In the genomic region with DNA sequence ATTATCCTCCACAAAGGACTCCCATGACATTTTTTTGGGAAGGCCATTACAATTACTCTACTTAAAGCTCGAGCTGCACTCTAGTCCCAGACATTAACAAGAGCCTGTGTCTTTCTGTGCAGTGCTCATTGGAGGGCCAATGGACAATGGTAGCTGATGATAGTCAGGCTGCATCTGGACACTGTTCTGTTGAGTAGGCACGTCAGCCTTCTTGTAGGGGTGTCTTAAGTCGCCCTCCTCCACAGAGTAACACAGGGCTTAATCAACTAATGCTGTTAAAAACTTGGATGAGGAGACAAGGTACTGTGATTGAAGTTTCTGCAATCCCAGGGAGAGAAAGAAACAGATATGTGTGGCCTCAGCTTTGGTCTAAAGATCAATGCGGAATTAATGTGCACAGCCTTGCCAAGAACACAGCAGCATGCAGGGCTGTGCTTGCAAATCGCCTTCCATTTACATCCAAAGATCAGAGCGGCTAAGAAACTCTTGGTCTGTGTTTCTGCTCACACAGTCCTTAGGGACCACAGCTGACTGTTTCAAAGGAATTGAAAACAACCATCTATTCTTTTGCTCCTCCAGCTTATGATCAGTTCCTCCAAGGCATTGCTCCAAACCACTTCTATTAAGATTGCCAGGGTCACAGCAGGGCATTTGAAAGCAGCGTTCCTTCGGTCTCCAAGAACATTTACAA, we compare ENCODE assay signal across 11 mouse cellular contexts.
DNase-seq lines count a peak whose midpoint lies in the region; ATAC-seq lines count a peak whose summit lies in the region.
"Had no signal": no experiment of that assay in that cellular context is flagged by ENCODE, and none has a peak within 500 bp of the region (broad histone marks: within the 10 kb centered on the region; RNA-seq: fewer than 3 reads in every experiment).

No protein-coding gene starts in this region.

- no peaks in the 10 kb centered on the region for H3K9me3 ChIP-seq in heart, embryonic 10.5 days
- H3K9me3 ChIP-seq in heart, embryonic 11.5 days (replicated peaks; ENCODE audit: control insufficient read depth, low read length): no peaks in the 10 kb centered on the region
- no peaks in the 10 kb centered on the region for H3K9me3 ChIP-seq in limb, embryonic 15.5 days
- H3K9me3 ChIP-seq: liver, embryonic 15.5 days; megakaryocyte, embryonic 14.5 days had no signal

- H3K27ac ChIP-seq in heart, embryonic 10.5 days: peak overlapping the region; percentile 25; the same call in 1 of the 2 replicates
- no peak overlapping the region for H3K27ac ChIP-seq in heart, embryonic 11.5 days (ENCODE audit: low read depth, low read length)
- peak overlapping the region; percentile 30; the same call in 1 of the 2 replicates for H3K27ac ChIP-seq in limb, embryonic 15.5 days
- H3K27ac ChIP-seq: kidney, postnatal 0 days; liver, embryonic 15.5 days had no signal

- no peak overlapping the region for H3K4me3 ChIP-seq in heart, embryonic 10.5 days
- H3K4me3 ChIP-seq in heart, embryonic 11.5 days (ENCODE audit: low read depth, low read length): no peak overlapping the region
- no peak overlapping the region for H3K4me3 ChIP-seq in limb, embryonic 15.5 days
- H3K4me3 ChIP-seq: liver, embryonic 15.5 days; megakaryocyte, embryonic 14.5 days had no signal

- H3K4me2 ChIP-seq in heart, embryonic 11.5 days: no peak overlapping the region
- no peak overlapping the region for H3K4me2 ChIP-seq in limb, embryonic 15.5 days
- H3K4me2 ChIP-seq: liver, embryonic 15.5 days had no signal

- H3K36me3 ChIP-seq in heart, embryonic 10.5 days: no peaks in the 10 kb centered on the region
- H3K36me3 ChIP-seq in heart, embryonic 11.5 days (ENCODE audit: control insufficient read depth, insufficient read depth, low read length): no peaks in the 10 kb centered on the region
- no peaks in the 10 kb centered on the region for H3K36me3 ChIP-seq in limb, embryonic 15.5 days
- H3K36me3 ChIP-seq: liver, embryonic 15.5 days had no signal

- 70% methylated on average over 8 of the region's 8 CpGs for WGBS in heart, embryonic 10.5 days
- WGBS in heart, embryonic 11.5 days (ENCODE audit: insufficient replicate concordance): 68% methylated on average over 8 of the region's 8 CpGs
- 47% methylated on average over 8 of the region's 8 CpGs for WGBS in limb, embryonic 15.5 days

- intact Hi-C loops in left cerebral cortex, postnatal 36 days (cut with DNase I): no loop called here

- H3K9ac ChIP-seq in heart, embryonic 11.5 days (ENCODE audit: low read depth, low read length): no peak overlapping the region
- H3K9ac ChIP-seq in limb, embryonic 15.5 days: no peak overlapping the region
- H3K9ac ChIP-seq: liver, embryonic 15.5 days had no signal

- H3K4me1 ChIP-seq in heart, embryonic 10.5 days: peaks cover 4% of the 10 kb centered on the region; the same call in 1 of the 2 replicates
- H3K4me1 ChIP-seq in heart, embryonic 11.5 days (ENCODE audit: control insufficient read depth, insufficient read depth, low read length): no peaks in the 10 kb centered on the region
- peaks cover 6% of the 10 kb centered on the region; the same call in 1 of the 2 replicates for H3K4me1 ChIP-seq in limb, embryonic 15.5 days
- H3K4me1 ChIP-seq: liver, embryonic 15.5 days; megakaryocyte, embryonic 14.5 days had no signal

- DNase-seq in cerebellum, adult 9-11 months: peak; percentile 8
- no peak for DNase-seq in cerebellum, adult 11 months
- no peak for DNase-seq in heart, embryonic 10.5 days (ENCODE audit: low spot score)
- DNase-seq in adipocyte (ENCODE audit: low spot score): peak; percentile 47
- no peak for DNase-seq in kidney, postnatal 36 days
- DNase-seq in left cerebral cortex, postnatal 36 days (ENCODE audit: low spot score in 2 of 2): no peak

- no peaks in the 10 kb centered on the region for H3K27me3 ChIP-seq in heart, embryonic 10.5 days (ENCODE audit: insufficient read depth, poor library complexity, severe bottlenecking)
- H3K27me3 ChIP-seq in heart, embryonic 11.5 days (ENCODE audit: control insufficient read depth, insufficient read depth, low read length): no peaks in the 10 kb centered on the region
- H3K27me3 ChIP-seq in limb, embryonic 15.5 days: no peaks in the 10 kb centered on the region
- H3K27me3 ChIP-seq: liver, embryonic 15.5 days; megakaryocyte, embryonic 14.5 days had no signal

- ATAC-seq in heart, embryonic 11.5 days (replicated peaks; ENCODE audit: insufficient number of reproducible peaks, low FRiP score, low TSS enrichment): no peak
- peak; percentile 44; the same call in 1 of the 2 replicates for ATAC-seq in limb, embryonic 15.5 days (ENCODE audit: insufficient number of reproducible peaks, low FRiP score, low TSS enrichment, low read depth)

Comparison
In these comparisons a context has a peak if more than half of its experiments do, and no peak if none do; other contexts are left out.
1. DNase-seq: peak in cerebellum, adult 9-11 months (single experiment) and adipocyte (single experiment); none in cerebellum, adult 11 months (single experiment), heart, embryonic 10.5 days (single experiment), kidney, postnatal 36 days (0 of 2) and left cerebral cortex, postnatal 36 days (0 of 2).